Mouse (Mus musculus): Measurements from ENCODE around the gene Vwa2. TPM values are rescaled to one million over a fixed set of nuclear protein-coding genes. Genes with fewer than 3 reads are reported as not detected.

Vwa2 gene
- polyA plus RNA-seq, 1 experiment = 0.06 TPM

GRCm38 (mm10) chr19:56944826-56945225 is 70.8 kb downstream of the Vwa2 start:
- Histone ChIP-seq H3K4me3 (ENCODE audit: extremely low read depth, insufficient read depth, insufficient read length) (no peak overlapping the region), H3K27me3 (ENCODE audit: control insufficient read depth, insufficient read depth, low read length) (no peaks in the 10 kb centered on the region), H3K36me3 (ENCODE audit: control insufficient read depth, insufficient read depth, low read length) (no peaks in the 10 kb centered on the region), H3K27ac (ENCODE audit: insufficient read depth, low read length) (no peak overlapping the region), H3K4me1 (ENCODE audit: control insufficient read depth, insufficient read depth, insufficient read length) (no peaks in the 10 kb centered on the region)
- DNase-seq (ENCODE audit: low read depth in 1 of 2, low spot score in 2 of 2) = no peak
- TF ChIP-seq CTCF (IDR thresholded peaks at IDR 0.05; ENCODE audit: extremely low read depth, insufficient read depth, insufficient read length, insufficient replicate concordance) (no peak), POLR2A (IDR thresholded peaks at IDR 0.05; ENCODE audit: low read depth, low read length) (no peak)
- 96% methylated on average over 3 of the region's 3 CpGs for WGBS

DNA sequence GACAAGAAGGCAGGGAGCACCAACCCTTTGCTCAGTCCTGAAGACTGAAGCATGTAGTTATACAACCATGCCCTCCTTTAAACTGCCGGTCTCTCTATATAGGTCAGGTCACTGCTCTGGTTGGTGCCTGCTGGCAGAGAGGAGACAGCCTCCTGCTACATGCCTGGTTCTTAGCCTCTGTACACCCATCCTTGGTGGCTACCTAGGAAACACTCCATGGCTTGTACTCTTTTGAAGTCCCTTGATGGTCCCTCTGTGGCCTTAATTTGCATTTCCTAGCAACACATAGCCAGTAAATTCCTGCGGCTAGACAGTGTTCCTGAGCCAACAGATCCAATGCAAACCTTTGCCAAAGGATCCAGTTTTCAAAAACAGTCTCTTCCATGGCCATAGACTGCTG is 71.6 kb downstream of the Vwa2 start:
- TF ChIP-seq POLR2A (IDR thresholded peaks at IDR 0.05; ENCODE audit: low read depth, low read length) = no peak
- TF ChIP-seq CTCF (IDR thresholded peaks at IDR 0.05; ENCODE audit: extremely low read depth, insufficient read depth, insufficient read length, insufficient replicate concordance) = no peak
- Histone ChIP-seq H3K27me3 (ENCODE audit: control insufficient read depth, insufficient read depth, low read length) (no peaks in the 10 kb centered on the region), H3K27ac (ENCODE audit: insufficient read depth, low read length) (no peak overlapping the region), H3K4me1 (ENCODE audit: control insufficient read depth, insufficient read depth, insufficient read length) (no peaks in the 10 kb centered on the region), H3K4me3 (ENCODE audit: extremely low read depth, insufficient read depth, insufficient read length) (no peak overlapping the region), H3K36me3 (ENCODE audit: control insufficient read depth, insufficient read depth, low read length) (no peaks in the 10 kb centered on the region)
- 87% methylated on average over 2 of the region's 2 CpGs for WGBS
- DNase-seq (ENCODE audit: low read depth in 1 of 2, low spot score in 2 of 2) = no peak

DNA sequence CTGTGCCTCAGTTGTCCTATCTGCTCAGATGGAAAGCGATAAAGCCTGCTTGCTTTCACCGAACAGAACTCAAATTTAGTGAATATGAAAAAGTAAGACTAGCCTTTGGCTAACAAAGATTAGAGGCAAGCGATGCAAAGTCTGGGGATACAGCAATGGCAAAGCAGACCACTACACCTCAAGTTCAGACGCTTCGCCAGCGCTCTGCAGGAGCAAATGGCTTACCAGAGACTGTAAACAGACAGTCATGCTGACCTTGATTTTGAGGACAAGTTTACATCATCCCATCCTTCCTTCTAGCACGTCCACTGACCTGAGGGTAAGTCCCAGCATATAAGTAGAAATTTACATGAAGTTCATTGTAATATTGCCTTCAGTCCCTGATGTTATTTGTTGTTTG is 72.2 kb downstream of the Vwa2 start:
- no peak overlapping the region for H3K4me3 ChIP-seq (ENCODE audit: extremely low read depth, insufficient read depth, insufficient read length)
- no peaks in the 10 kb centered on the region for H3K4me1 ChIP-seq (ENCODE audit: control insufficient read depth, insufficient read depth, insufficient read length)
- H3K27ac ChIP-seq (ENCODE audit: insufficient read depth, low read length) = no peak overlapping the region
- no peaks in the 10 kb centered on the region for H3K36me3 ChIP-seq (ENCODE audit: control insufficient read depth, insufficient read depth, low read length)
- 91% methylated on average over 7 of the region's 7 CpGs for WGBS
- no peak for TF ChIP-seq POLR2A (IDR thresholded peaks at IDR 0.05; ENCODE audit: low read depth, low read length)
- no peak for TF ChIP-seq CTCF (IDR thresholded peaks at IDR 0.05; ENCODE audit: extremely low read depth, insufficient read depth, insufficient read length, insufficient replicate concordance)
- DNase-seq (ENCODE audit: low read depth in 1 of 2, low spot score in 2 of 2) = no peak
- H3K27me3 ChIP-seq (ENCODE audit: control insufficient read depth, insufficient read depth, low read length) = no peaks in the 10 kb centered on the region

- H3K27ac ChIP-seq (ENCODE audit: insufficient read depth, low read length) = no peak overlapping the region
- H3K4me3 ChIP-seq (ENCODE audit: extremely low read depth, insufficient read depth, insufficient read length) = no peak overlapping the region
- no peak for DNase-seq (ENCODE audit: low read depth in 1 of 2, low spot score in 2 of 2)
- no peaks in the 10 kb centered on the region for H3K27me3 ChIP-seq (ENCODE audit: control insufficient read depth, insufficient read depth, low read length)
- no peaks in the 10 kb centered on the region for H3K36me3 ChIP-seq (ENCODE audit: control insufficient read depth, insufficient read depth, low read length)
- 87% methylated on average over 3 of the region's 3 CpGs for WGBS
- TF ChIP-seq CTCF (IDR thresholded peaks at IDR 0.05; ENCODE audit: extremely low read depth, insufficient read depth, insufficient read length, insufficient replicate concordance) (no peak), POLR2A (IDR thresholded peaks at IDR 0.05; ENCODE audit: low read depth, low read length) (no peak)
- no peaks in the 10 kb centered on the region for H3K4me1 ChIP-seq (ENCODE audit: control insufficient read depth, insufficient read depth, insufficient read length)
Observed at GRCm38 (mm10) chr19:56946727-56947126, 72.7 kb downstream of the Vwa2 start.

DNA sequence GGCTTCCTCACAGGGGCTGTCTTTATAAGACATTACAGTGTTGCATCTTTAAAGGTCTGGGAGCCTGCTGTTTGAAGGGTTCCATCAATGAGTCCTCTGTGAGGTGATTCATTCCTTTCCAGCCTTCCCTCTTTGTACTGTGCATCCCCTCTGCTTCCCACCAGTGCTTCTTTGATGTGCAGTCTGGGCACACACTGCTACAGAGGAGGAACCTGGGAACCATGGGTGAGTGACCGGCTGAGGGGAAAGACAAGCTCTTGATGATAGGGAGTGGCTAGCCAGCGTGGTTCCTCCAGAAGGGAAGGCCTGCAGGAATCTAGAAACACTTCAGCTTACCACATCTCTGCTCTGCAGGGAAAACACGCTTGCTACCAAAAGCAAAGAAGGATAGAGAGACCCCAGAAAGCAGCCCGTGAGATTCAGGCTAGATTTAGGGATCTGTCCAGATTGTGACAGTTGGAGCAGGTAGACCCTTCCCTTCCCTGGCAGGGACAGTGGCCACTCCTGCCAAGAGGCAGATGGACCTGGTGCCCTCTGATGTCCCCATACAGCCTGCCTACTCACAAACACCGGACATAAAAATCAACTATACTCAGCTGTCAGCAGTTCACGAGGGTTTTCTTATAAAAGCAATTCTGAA is 74.0 kb downstream of the Vwa2 start:
- 72% methylated on average over 6 of the region's 6 CpGs for WGBS
- Histone ChIP-seq H3K4me1 (ENCODE audit: control insufficient read depth, insufficient read depth, insufficient read length) (no peaks in the 10 kb centered on the region), H3K27ac (ENCODE audit: insufficient read depth, low read length) (no peak overlapping the region), H3K4me3 (ENCODE audit: extremely low read depth, insufficient read depth, insufficient read length) (no peak overlapping the region), H3K36me3 (ENCODE audit: control insufficient read depth, insufficient read depth, low read length) (no peaks in the 10 kb centered on the region), H3K27me3 (ENCODE audit: control insufficient read depth, insufficient read depth, low read length) (no peaks in the 10 kb centered on the region)
- no peak for DNase-seq (ENCODE audit: low read depth in 1 of 2, low spot score in 2 of 2)
- no peak for TF ChIP-seq POLR2A (IDR thresholded peaks at IDR 0.05; ENCODE audit: low read depth, low read length)
- no peak for TF ChIP-seq CTCF (IDR thresholded peaks at IDR 0.05; ENCODE audit: extremely low read depth, insufficient read depth, insufficient read length, insufficient replicate concordance)

GRCm38 (mm10) chr19:56949868-56950267 is 75.8 kb downstream of the Vwa2 start:
- WGBS = 81% methylated on average over 8 of the region's 8 CpGs
- TF ChIP-seq CTCF (IDR thresholded peaks at IDR 0.05; ENCODE audit: extremely low read depth, insufficient read depth, insufficient read length, insufficient replicate concordance) (no peak), POLR2A (IDR thresholded peaks at IDR 0.05; ENCODE audit: low read depth, low read length) (no peak)

GRCm38 (mm10) chr19:56950818-56951217 is 76.8 kb downstream of the Vwa2 start:
- DNase-seq (ENCODE audit: low read depth in 1 of 2, low spot score in 2 of 2) = no peak
- 88% methylated on average over 7 of the region's 7 CpGs for WGBS
- no peak overlapping the region for H3K4me3 ChIP-seq (ENCODE audit: extremely low read depth, insufficient read depth, insufficient read length)
- no peak overlapping the region for H3K27ac ChIP-seq (ENCODE audit: insufficient read depth, low read length)
- no peak for TF ChIP-seq POLR2A (IDR thresholded peaks at IDR 0.05; ENCODE audit: low read depth, low read length)
- no peak for TF ChIP-seq CTCF (IDR thresholded peaks at IDR 0.05; ENCODE audit: extremely low read depth, insufficient read depth, insufficient read length, insufficient replicate concordance)
- H3K27me3 ChIP-seq (ENCODE audit: control insufficient read depth, insufficient read depth, low read length) = no peaks in the 10 kb centered on the region
- no peaks in the 10 kb centered on the region for H3K36me3 ChIP-seq (ENCODE audit: control insufficient read depth, insufficient read depth, low read length)
- H3K4me1 ChIP-seq (ENCODE audit: control insufficient read depth, insufficient read depth, insufficient read length) = no peaks in the 10 kb centered on the region; the same call in 1 of the 2 replicates

More at GRCm38 (mm10) chr19:56949868-56950267, 75.8 kb downstream of the Vwa2 start:
- H3K4me3 ChIP-seq (ENCODE audit: extremely low read depth, insufficient read depth, insufficient read length) = no peak overlapping the region
- no peak for DNase-seq (ENCODE audit: low read depth in 1 of 2, low spot score in 2 of 2)
- no peak overlapping the region for H3K27ac ChIP-seq (ENCODE audit: insufficient read depth, low read length)
- H3K36me3 ChIP-seq (ENCODE audit: control insufficient read depth, insufficient read depth, low read length) = no peaks in the 10 kb centered on the region
- H3K27me3 ChIP-seq (ENCODE audit: control insufficient read depth, insufficient read depth, low read length) = no peaks in the 10 kb centered on the region
- no peaks in the 10 kb centered on the region for H3K4me1 ChIP-seq (ENCODE audit: control insufficient read depth, insufficient read depth, insufficient read length)
